Mouse (Mus musculus): ENCODE measurements around the gene Slc9a8.

GRCm38 (mm10) chr2:167420811-167421241 lies 686 bp upstream of the Slc9a8 start:
- no peak for TF ChIP-seq EP300 (optimal IDR thresholded peaks at IDR 0.05)
- TF ChIP-seq CTCF (IDR thresholded peaks at IDR 0.05; ENCODE audit: low read depth) = no peak

Data from stomach, postnatal 0 days (tissue).